Mouse (Mus musculus) hindbrain, embryonic 11.5 days (tissue): Measurements from ENCODE around the gene Samd11. TPM values are rescaled to one million over a fixed set of nuclear protein-coding genes. Genes with fewer than 3 reads are reported as not detected.

ENCODE experiments used
- ATAC-seq: fragments of 200-750 bp; cut with Nextera tagmentation; 2 replicates; pipeline ENCODE4 v1.8.0; 2017; ENCODE audit warnings: mild to moderate bottlenecking, moderate TSS enrichment, moderate library complexity; ENCODE audit not compliant: low FRiP score
- DNase-seq: peaks from one replicate; pipeline ENCODE4 v3.0.0-alpha.2; 2015; ENCODE audit warnings: low spot score
- H3K27ac ChIP-seq: fragments of 300-500 bp; sonication (generic); 2 replicates; pipeline ENCODE4 v1.5.1; 2014; ENCODE audit warnings: mild to moderate bottlenecking, low read depth, low read length
- H3K27me3 ChIP-seq: fragments of 300-500 bp; sonication (generic); 2 replicates; pipeline ENCODE4 v1.6.1; 2014; ENCODE audit warnings: mild to moderate bottlenecking, low read length, moderate library complexity, mixed read lengths; ENCODE audit not compliant: control insufficient read depth, insufficient read depth
- H3K36me3 ChIP-seq: fragments of 300-500 bp; sonication (generic); 2 replicates; pipeline ENCODE4 v1.6.1; 2014; ENCODE audit warnings: mild to moderate bottlenecking, low read length, moderate library complexity, mixed read lengths; ENCODE audit not compliant: control insufficient read depth, insufficient read depth
- H3K4me1 ChIP-seq: fragments of 300-500 bp; sonication (generic); replicated peaks from 2 replicates; pipeline ENCODE4 v1.6.1; 2014; ENCODE audit warnings: low read length, mixed read lengths; ENCODE audit not compliant: control insufficient read depth, insufficient read depth
- H3K4me2 ChIP-seq: fragments of 300-500 bp; sonication (generic); replicated peaks from 2 replicates; pipeline ENCODE4 v1.6.1; 2014; ENCODE audit warnings: mild to moderate bottlenecking, low read depth, low read length
- H3K4me3 ChIP-seq: fragments of 300-500 bp; sonication (generic); 2 replicates; pipeline ENCODE4 v1.5.1; 2014; ENCODE audit warnings: low read depth, low read length
- H3K9ac ChIP-seq: fragments of 300-500 bp; sonication (generic); 2 replicates; pipeline ENCODE4 v1.6.1; 2014; ENCODE audit warnings: low read depth, low read length
- H3K9me3 ChIP-seq: fragments of 300-500 bp; sonication (generic); 2 replicates; pipeline ENCODE4 v1.6.1; 2016; ENCODE audit warnings: low read length; ENCODE audit not compliant: control insufficient read depth
- WGBS: fragments of 180-500 bp; shearing (Covaris S2); extraction: QIAGEN DNeasy Blood & Tissue Kit; methylation state at CpG from one replicate; pipeline ENCODE4 v1.1.7; 2014; 5-methylcytosine and 5-hydroxymethylcytosine counted together
- polyA plus RNA-seq: library from polyadenylated mRNA; unstranded; fragments of >200 nt; fragmentation: Nextera tagmentation; extraction: Ambion mirVana; gene quantifications from 2 replicates; pipeline ENCODE4 v1.2.1, GENCODE M21; 2014

Gene Samd11
- polyA plus RNA-seq, 1 experiment from 2014 or later = 3.1 TPM

- Histone ChIP-seq H3K36me3 (peaks cover 10% of the 10 kb centered on the region; the same call in 1 of the 2 replicates), H3K4me2 (peak within 1 kb of the TSS; percentile 87), H3K9ac (peak within 1 kb of the TSS; percentile 77), H3K27ac (peak within 1 kb of the TSS; percentile 88), H3K9me3 (no peaks in the 10 kb centered on the region), H3K4me3 (peak within 1 kb of the TSS; percentile 94), H3K4me1 (0 out of 2 replicates have a peak, but pooled peaks cover 3% of the 10 kb centered on the region), H3K27me3 (no peaks in the 10 kb centered on the region)
- WGBS = under 1% methylated on average over 90 of the region's 90 CpGs
- ATAC-seq (peak; percentile 88), DNase-seq (peak; percentile 96)
Observed at GRCm38 (mm10) chr4:156235808-156236533, 19.5 kb downstream of the Samd11 start, which contains the start of gene Noc2l. Gene Noc2l (plus strand): TSS chr4:156236010.

GRCm38 (mm10) chr4:156235360-156235770, 20.1 kb downstream of the Samd11 start:
- H3K27me3 ChIP-seq = no peaks in the 10 kb centered on the region
- 0 out of 2 replicates have a peak, but pooled peaks cover 3% of the 10 kb centered on the region for H3K4me1 ChIP-seq
- peak overlapping the region; percentile 88; the same call in 1 of the 2 replicates for H3K27ac ChIP-seq
- WGBS = 2% methylated on average over 15 of the region's 15 CpGs
- DNase-seq = peak; percentile 70
- peak overlapping the region; percentile 94 for H3K4me3 ChIP-seq
- H3K36me3 ChIP-seq = peaks cover 14% of the 10 kb centered on the region; the same call in 1 of the 2 replicates
- H3K4me2 ChIP-seq = peak overlapping the region; percentile 50
- H3K9ac ChIP-seq = peak overlapping the region; percentile 44
- H3K9me3 ChIP-seq = no peaks in the 10 kb centered on the region
- ATAC-seq = peak; percentile 34

- Histone ChIP-seq H3K27me3 (no peaks in the 10 kb centered on the region), H3K9me3 (no peaks in the 10 kb centered on the region), H3K36me3 (peaks cover 15% of the 10 kb centered on the region; the same call in 1 of the 2 replicates), H3K4me2 (peak within 1 kb of the TSS; percentile 87), H3K9ac (peak within 1 kb of the TSS; percentile 48), H3K4me3 (peak within 1 kb of the TSS; percentile 94), H3K4me1 (0 out of 2 replicates have a peak, but pooled peaks cover 3% of the 10 kb centered on the region), H3K27ac (peak within 1 kb of the TSS; percentile 88)
- WGBS = under 1% methylated on average over 31 of the region's 48 CpGs
- ATAC-seq = peak; percentile 54
- DNase-seq = peak; percentile 86
Observed at GRCm38 (mm10) chr4:156234701-156235213, 20.7 kb downstream of the Samd11 start, which contains the start of gene Plekhn1. Gene Plekhn1 (minus strand): TSS chr4:156234857.

GRCm38 (mm10) chr4:156234021-156234501, 21.4 kb downstream of the Samd11 start:
- H3K36me3 ChIP-seq = peaks cover 18% of the 10 kb centered on the region; the same call in 1 of the 2 replicates

DNA sequence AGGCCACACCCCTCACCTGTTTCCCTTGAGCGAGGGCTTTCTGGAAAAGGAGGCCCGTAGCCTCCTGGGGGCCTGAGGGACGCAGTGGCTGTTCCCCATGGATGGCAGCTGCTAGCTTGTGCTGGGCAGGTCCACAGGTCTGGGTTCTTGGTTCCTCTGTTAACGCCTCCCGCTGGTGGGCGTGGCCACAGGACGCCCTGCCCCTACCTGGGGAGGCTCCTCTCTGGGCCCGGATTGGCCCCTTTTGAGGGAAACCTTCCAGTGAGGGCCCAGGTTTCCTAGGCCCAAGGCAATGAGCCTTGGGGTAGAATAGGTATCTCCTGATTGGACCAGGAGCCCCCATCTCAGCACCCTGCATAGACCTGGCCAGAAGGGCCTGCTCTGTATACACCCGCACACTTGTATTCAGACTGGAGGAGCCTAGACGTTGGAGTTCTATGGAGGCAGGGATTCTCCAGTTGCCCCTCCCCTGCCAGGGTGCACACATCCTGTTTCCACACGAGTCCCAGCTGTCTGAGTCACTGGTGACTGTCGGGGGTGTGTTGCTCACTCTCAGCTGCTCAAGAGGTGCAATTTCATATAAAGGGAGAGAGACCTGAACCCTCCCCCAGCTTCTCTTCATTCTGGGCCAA, 26.9 kb downstream of the Samd11 start:
- no peak overlapping the region for H3K9ac ChIP-seq
- no peak overlapping the region for H3K27ac ChIP-seq
- H3K4me1 ChIP-seq = 0 out of 2 replicates have a peak, but pooled peaks cover 1% of the 10 kb centered on the region
- H3K36me3 ChIP-seq = peaks cover 18% of the 10 kb centered on the region; the same call in 1 of the 2 replicates
- no peaks in the 10 kb centered on the region for H3K9me3 ChIP-seq
- DNase-seq (no peak), ATAC-seq (0 out of 2 replicates have a peak, but pooled peaks have one; percentile 15)
- H3K27me3 ChIP-seq = no peaks in the 10 kb centered on the region
- WGBS = 28% methylated on average over 12 of the region's 12 CpGs
- no peak overlapping the region for H3K4me3 ChIP-seq
- no peak overlapping the region for H3K4me2 ChIP-seq

More at GRCm38 (mm10) chr4:156234021-156234501, 21.4 kb downstream of the Samd11 start:
- peak; percentile 33; the same call in 1 of the 2 replicates for ATAC-seq
- Histone ChIP-seq H3K27ac (peak overlapping the region; percentile 74), H3K4me3 (peak overlapping the region; percentile 65), H3K9ac (peak overlapping the region; percentile 48), H3K4me1 (0 out of 2 replicates have a peak, but pooled peaks cover 3% of the 10 kb centered on the region), H3K4me2 (peak overlapping the region; percentile 87), H3K9me3 (no peaks in the 10 kb centered on the region), H3K27me3 (no peaks in the 10 kb centered on the region)
- DNase-seq = peak; percentile 47
- WGBS = 2% methylated on average over 17 of the region's 17 CpGs

DNA sequence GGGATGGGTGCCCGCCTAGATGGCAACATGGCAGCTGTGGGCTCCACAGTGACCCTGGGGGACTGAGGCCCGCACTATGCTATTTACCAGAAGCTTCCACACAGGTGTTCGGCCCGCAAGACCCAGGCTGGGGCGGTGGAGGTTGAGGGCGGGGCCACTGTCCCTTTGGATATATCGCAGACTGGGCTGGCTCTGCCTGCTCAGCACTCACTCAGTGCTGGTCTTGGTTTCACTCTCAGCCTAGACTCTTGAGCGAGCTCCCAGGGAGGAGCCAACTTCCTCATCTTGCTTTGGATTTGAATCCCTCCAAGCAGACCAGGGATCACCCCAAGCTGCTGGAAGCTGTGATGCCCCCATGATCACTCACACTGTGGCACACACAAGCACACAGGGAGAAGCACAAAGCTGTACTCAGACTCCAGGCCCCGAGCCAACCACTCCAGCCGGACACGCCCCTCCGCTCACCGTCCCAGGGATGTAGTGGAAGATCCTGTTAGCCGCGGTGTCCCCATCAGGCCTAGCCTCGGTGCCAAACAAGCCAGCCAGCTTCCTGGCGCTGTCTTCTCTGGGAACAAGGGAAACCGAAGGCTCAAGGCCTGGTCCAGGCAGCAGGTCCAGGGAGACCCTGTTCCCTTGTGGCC, 27.6 kb downstream of the Samd11 start:
- Histone ChIP-seq H3K4me1 (no peaks in the 10 kb centered on the region), H3K9ac (no peak overlapping the region), H3K36me3 (peaks cover 18% of the 10 kb centered on the region; the same call in 1 of the 2 replicates), H3K4me2 (no peak overlapping the region), H3K27ac (no peak overlapping the region), H3K4me3 (no peak overlapping the region), H3K27me3 (no peaks in the 10 kb centered on the region), H3K9me3 (no peaks in the 10 kb centered on the region)
- DNase-seq = no peak
- 41% methylated on average over 18 of the region's 18 CpGs for WGBS
- 0 out of 2 replicates have a peak, but pooled peaks have one; percentile 15 for ATAC-seq

DNA sequence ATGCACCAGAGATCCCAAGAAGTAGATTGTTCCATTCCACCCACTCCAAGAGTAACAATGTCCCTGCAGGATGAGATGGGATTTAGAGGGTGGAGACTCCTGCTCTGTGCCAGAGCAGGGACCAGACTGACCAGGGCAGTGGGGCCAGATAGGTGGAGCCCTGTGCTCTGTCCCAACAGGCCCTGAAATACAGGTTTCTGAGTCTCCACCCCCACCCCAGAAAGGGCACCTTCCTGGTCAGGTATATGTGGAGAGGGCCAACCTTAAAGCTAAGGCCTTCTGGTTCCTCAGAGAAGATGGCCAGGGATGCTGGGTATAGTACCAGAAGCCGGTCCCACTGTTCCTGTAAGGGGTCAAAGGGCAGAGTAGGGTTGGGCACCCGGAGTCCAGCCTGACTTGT, 31.2 kb downstream of the Samd11 start:
- WGBS = 91% methylated on average over 2 of the region's 2 CpGs
- Histone ChIP-seq H3K27ac (no peak overlapping the region), H3K27me3 (no peaks in the 10 kb centered on the region), H3K4me3 (no peak overlapping the region), H3K4me1 (no peaks in the 10 kb centered on the region), H3K9me3 (no peaks in the 10 kb centered on the region), H3K9ac (no peak overlapping the region), H3K36me3 (0 out of 2 replicates have a peak, but pooled peaks cover under 1% of the 10 kb centered on the region), H3K4me2 (no peak overlapping the region)
- no peak for ATAC-seq
- no peak for DNase-seq

DNA sequence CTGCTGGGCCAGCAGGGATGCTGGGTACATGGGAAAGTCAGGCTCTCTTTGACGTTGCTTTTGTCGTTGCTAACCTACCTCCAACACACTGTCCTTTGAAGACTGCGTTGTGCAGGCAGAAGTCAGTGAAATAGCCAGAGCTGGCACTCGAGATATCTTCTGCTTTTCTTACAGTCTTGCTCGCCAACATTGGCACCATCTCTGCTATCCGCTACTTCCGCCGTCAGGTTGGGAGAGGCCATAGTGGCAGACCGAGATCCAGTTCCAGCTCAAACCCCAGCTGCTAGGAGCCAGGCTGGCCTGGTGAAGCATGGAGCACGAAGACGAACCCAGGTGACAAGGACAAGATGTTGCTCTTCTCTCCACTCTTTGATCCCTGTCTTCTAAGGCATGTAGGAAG, 35.5 kb downstream of the Samd11 start:
- no peak overlapping the region for H3K27ac ChIP-seq
- H3K9ac ChIP-seq = no peak overlapping the region
- H3K4me2 ChIP-seq = no peak overlapping the region
- H3K27me3 ChIP-seq = no peaks in the 10 kb centered on the region
- WGBS = 90% methylated on average over 11 of the region's 11 CpGs
- ATAC-seq (no peak), DNase-seq (no peak)
- no peak overlapping the region for H3K4me3 ChIP-seq
- H3K4me1 ChIP-seq = no peaks in the 10 kb centered on the region
- H3K36me3 ChIP-seq = no peaks in the 10 kb centered on the region
- H3K9me3 ChIP-seq = no peaks in the 10 kb centered on the region
